In the genomic region with DNA sequence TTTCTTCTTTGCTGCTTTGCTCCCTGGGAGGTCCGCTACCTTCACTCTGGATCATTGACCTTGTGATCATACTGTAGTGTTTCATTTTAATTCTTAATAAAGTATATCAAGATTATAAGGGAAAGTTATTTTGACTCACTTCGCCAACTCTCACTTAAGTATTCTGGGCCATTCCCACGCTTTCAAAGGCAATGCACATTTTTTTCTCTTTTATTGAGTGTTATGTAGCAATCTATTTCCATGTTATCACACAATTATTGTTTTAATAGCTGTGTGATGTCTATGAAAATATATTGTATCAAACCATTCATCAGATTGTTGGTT, we compare ENCODE assay signal across 8 mouse cellular contexts. TPM values are rescaled to one million over a fixed set of nuclear protein-coding genes. Genes with fewer than 3 reads are reported as not detected.
DNase-seq lines count a peak whose midpoint lies in the region; ATAC-seq and TF ChIP-seq lines count a peak whose summit lies in the region.

Gene Nipa1 (minus strand): TSS at position 25 of the 324 bp plus-strand sequence.

- no peak within 1 kb of the TSS for H3K27ac ChIP-seq in kidney, embryonic 15.5 days
- peak within 1 kb of the TSS; percentile 84 for H3K27ac ChIP-seq in hindbrain, embryonic 12.5 days
- peak within 1 kb of the TSS; percentile 97 for H3K27ac ChIP-seq in liver, embryonic 15.5 days (replicated peaks)

- peak within 1 kb of the TSS; percentile 70 for H3K9ac ChIP-seq in kidney, embryonic 15.5 days
- H3K9ac ChIP-seq in hindbrain, embryonic 12.5 days = peak within 1 kb of the TSS; percentile 86
- peak within 1 kb of the TSS; percentile 97 for H3K9ac ChIP-seq in liver, embryonic 15.5 days

- no peak for TF ChIP-seq POLR2A in brain, embryonic 14.5 days (IDR thresholded peaks at IDR 0.05; ENCODE audit: borderline replicate concordance, extremely low read depth, insufficient read depth, insufficient read length, poor library complexity, severe bottlenecking)

- H3K4me3 ChIP-seq in kidney, embryonic 15.5 days (replicated peaks) = peak within 1 kb of the TSS; percentile 70
- H3K4me3 ChIP-seq in hindbrain, embryonic 12.5 days = peak within 1 kb of the TSS; percentile 70
- H3K4me3 ChIP-seq in liver, embryonic 15.5 days (replicated peaks) = peak within 1 kb of the TSS; percentile 91

- H3K27me3 ChIP-seq in kidney, embryonic 15.5 days = no peaks in the 10 kb centered on the region
- H3K27me3 ChIP-seq in hindbrain, embryonic 12.5 days = no peaks in the 10 kb centered on the region
- no peaks in the 10 kb centered on the region for H3K27me3 ChIP-seq in liver, embryonic 15.5 days

- no peak for ATAC-seq in kidney, embryonic 15.5 days (replicated peaks; ENCODE audit: low FRiP score)
- no peak for ATAC-seq in hindbrain, embryonic 12.5 days (ENCODE audit: low FRiP score)
- ATAC-seq in liver, embryonic 15.5 days (ENCODE audit: insufficient read depth) = no peak
- no peak for ATAC-seq in activated CD4-positive, CD25-positive, alpha-beta regulatory T cell, adult 4 months

- TF ChIP-seq CTCF in brain, embryonic 14.5 days (IDR thresholded peaks at IDR 0.05; ENCODE audit: borderline replicate concordance, extremely low read depth, insufficient read depth, insufficient read length) = no peak

- WGBS in kidney, embryonic 15.5 days = 53% methylated on average over 3 of the region's 3 CpGs
- WGBS in hindbrain, embryonic 12.5 days = 52% methylated on average over 3 of the region's 3 CpGs
- 32% methylated on average over 3 of the region's 3 CpGs for WGBS in liver, embryonic 15.5 days (ENCODE audit: insufficient replicate concordance)

- no peaks in the 10 kb centered on the region for H3K9me3 ChIP-seq in kidney, embryonic 15.5 days (replicated peaks)
- H3K9me3 ChIP-seq in hindbrain, embryonic 12.5 days (replicated peaks) = no peaks in the 10 kb centered on the region
- no peaks in the 10 kb centered on the region for H3K9me3 ChIP-seq in liver, embryonic 15.5 days (replicated peaks)

- peaks cover 8% of the 10 kb centered on the region; the same call in 1 of the 2 replicates for H3K4me1 ChIP-seq in kidney, embryonic 15.5 days
- H3K4me1 ChIP-seq in hindbrain, embryonic 12.5 days = peaks cover 3% of the 10 kb centered on the region; the same call in 1 of the 2 replicates
- H3K4me1 ChIP-seq in liver, embryonic 15.5 days (replicated peaks) = peaks cover 54% of the 10 kb centered on the region

- DNase-seq in kidney, adult 11 months = no peak
- DNase-seq in brain, embryonic 14.5 days (ENCODE audit: low read depth) = no peak
- DNase-seq in cerebellum, adult 8-10 months = no peak
- no peak for DNase-seq in cerebellum, postnatal 25 days

- no peaks in the 10 kb centered on the region for H3K36me3 ChIP-seq in kidney, embryonic 15.5 days
- H3K36me3 ChIP-seq in hindbrain, embryonic 12.5 days = 0 out of 2 replicates have a peak, but pooled peaks cover 3% of the 10 kb centered on the region
- no peaks in the 10 kb centered on the region for H3K36me3 ChIP-seq in liver, embryonic 15.5 days (replicated peaks)

- peak within 1 kb of the TSS; percentile 69 for H3K4me2 ChIP-seq in kidney, embryonic 15.5 days
- peak within 1 kb of the TSS; percentile 59 for H3K4me2 ChIP-seq in hindbrain, embryonic 12.5 days (replicated peaks)
- peak within 1 kb of the TSS; percentile 86 for H3K4me2 ChIP-seq in liver, embryonic 15.5 days

RNA-seq across cellular contexts. Expression of gene Nipa1, which starts in this region (rescaled TPM):
- 5.8 and 6.5 TPM in 2 replicates for polyA plus RNA-seq in kidney, embryonic 15.5 days (2015; fragmentation: Nextera tagmentation; extraction: Ambion mirVana)
- 18.4 and 21.6 TPM in 2 replicates for polyA plus RNA-seq in brain, embryonic 14.5 days (2012; rRNA removed)
- 16.4 and 19.2 TPM in 2 replicates for polyA plus RNA-seq in hindbrain, embryonic 12.5 days (2016; fragmentation: Nextera tagmentation; extraction: Ambion mirVana)
- polyA plus RNA-seq in liver, embryonic 15.5 days (2015; fragmentation: Nextera tagmentation; extraction: Ambion mirVana) = 13.6 and 15.4 TPM in 2 replicates
- under 1 TPM in 1 of 2 experiments, not detected in 1; 0.54 TPM for polyA plus RNA-seq in activated CD4-positive, CD25-positive, alpha-beta regulatory T cell, adult 4 months (2017; shearing (Covaris generic))
